Comparison of ENCODE assay signal across 14 mouse cellular contexts in genomic region chr19:10723084-10723483, GRCm38 (mm10). TPM values are rescaled to one million over a fixed set of nuclear protein-coding genes. Genes with fewer than 3 reads are reported as not detected.
DNase-seq lines count a peak whose midpoint lies in the region; ATAC-seq and TF ChIP-seq lines count a peak whose summit lies in the region.
"Had no signal": no experiment of that assay in that cellular context is flagged by ENCODE, and none has a peak within 500 bp of the region (broad histone marks: within the 10 kb centered on the region; RNA-seq: fewer than 3 reads in every experiment).

No protein-coding gene starts in this region.

- TF ChIP-seq POLR2A in cerebellum, adult 2 months (IDR thresholded peaks at IDR 0.05; ENCODE audit: borderline replicate concordance, insufficient read depth, low read length) = no peak

- no peaks in the 10 kb centered on the region for H3K36me3 ChIP-seq in heart, embryonic 16.5 days (ENCODE audit: control insufficient read depth, insufficient read depth)
- no peaks in the 10 kb centered on the region for H3K36me3 ChIP-seq in midbrain, embryonic 13.5 days

- TF ChIP-seq CTCF in cerebellum, adult 2 months (IDR thresholded peaks at IDR 0.05; ENCODE audit: borderline replicate concordance, insufficient read depth, low read depth, low read length) = no peak

- H3K27ac ChIP-seq in cerebellum, adult 2 months (ENCODE audit: insufficient read depth, low read length) = peak overlapping the region; percentile 93
- H3K27ac ChIP-seq in heart, embryonic 16.5 days (ENCODE audit: low read length) = no peak overlapping the region
- peak overlapping the region; percentile 66 for H3K27ac ChIP-seq in midbrain, embryonic 13.5 days

- H3K4me2 ChIP-seq in heart, embryonic 16.5 days (ENCODE audit: low read depth, low read length) = no peak overlapping the region
- 0 out of 2 replicates have a peak overlapping the region, but pooled peaks have one; percentile 11 for H3K4me2 ChIP-seq in midbrain, embryonic 13.5 days (replicated peaks)

- 6% methylated on average over 13 of the region's 13 CpGs for WGBS in cerebellum, adult 2 months
- WGBS in heart, embryonic 16.5 days = 14% methylated on average over 13 of the region's 13 CpGs
- WGBS in midbrain, embryonic 13.5 days = 17% methylated on average over 13 of the region's 13 CpGs

- H3K9ac ChIP-seq in heart, embryonic 16.5 days (ENCODE audit: low read length) = peak overlapping the region; percentile 30; the same call in 1 of the 2 replicates
- H3K9ac ChIP-seq in midbrain, embryonic 13.5 days (replicated peaks) = no peak overlapping the region
- H3K9ac ChIP-seq: liver, postnatal 0 days had no signal

- ATAC-seq in cerebellum, adult (ENCODE audit: insufficient number of reproducible peaks, low FRiP score, low TSS enrichment) = no peak
- no peak for ATAC-seq in heart, embryonic 16.5 days (replicated peaks; ENCODE audit: extremely low read depth, insufficient read depth, low FRiP score)
- ATAC-seq in midbrain, embryonic 13.5 days = no peak
- ATAC-seq in megakaryocyte progenitor cell, adult 5-6 weeks (replicated peaks; ENCODE audit: poor library complexity) = no peak
- ATAC-seq: liver, postnatal 0 days had no signal

- peak in 1 of 2 experiments; percentile 54 for DNase-seq in cerebellum, adult 2 months
- DNase-seq in heart, postnatal 10 days = no peak
- DNase-seq in brain, adult 2 months (ENCODE audit: low read depth, low spot score) = peak; percentile 58
- DNase-seq in adrenal gland, adult 18-20 months (ENCODE audit: low spot score in 2 of 2) = no peak
- DNase-seq: heart, postnatal 4 days; liver, postnatal 0 days had no signal

- H3K9me3 ChIP-seq in heart, embryonic 16.5 days (replicated peaks; ENCODE audit: control insufficient read depth, low read length) = no peaks in the 10 kb centered on the region
- H3K9me3 ChIP-seq in midbrain, embryonic 13.5 days = no peaks in the 10 kb centered on the region
- H3K9me3 ChIP-seq: megakaryocyte, embryonic 14.5 days had no signal

- H3K4me3 ChIP-seq in cerebellum, adult 2 months (replicated peaks; ENCODE audit: insufficient read depth, low read depth, low read length) = no peak overlapping the region
- no peak overlapping the region for H3K4me3 ChIP-seq in heart, embryonic 16.5 days (ENCODE audit: low read length)
- H3K4me3 ChIP-seq in midbrain, embryonic 13.5 days (replicated peaks) = no peak overlapping the region
- H3K4me3 ChIP-seq: megakaryocyte, embryonic 14.5 days had no signal

- H3K27me3 ChIP-seq in cerebellum, adult 2 months (ENCODE audit: control insufficient read depth, insufficient read depth, low read length) = no peaks in the 10 kb centered on the region
- H3K27me3 ChIP-seq in heart, embryonic 16.5 days (ENCODE audit: control insufficient read depth, insufficient read depth, low read length) = no peaks in the 10 kb centered on the region
- H3K27me3 ChIP-seq in midbrain, embryonic 13.5 days = no peaks in the 10 kb centered on the region

- intact Hi-C loops in heart, postnatal 10 days (cut with DNase I) = no loop called here

- peaks cover 77% of the 10 kb centered on the region for H3K4me1 ChIP-seq in cerebellum, adult 2 months (ENCODE audit: control insufficient read depth, insufficient read depth, low read length)
- H3K4me1 ChIP-seq in heart, embryonic 16.5 days (ENCODE audit: control insufficient read depth, insufficient read depth, low read length) = peaks cover 25% of the 10 kb centered on the region
- H3K4me1 ChIP-seq in midbrain, embryonic 13.5 days (replicated peaks) = peaks cover 39% of the 10 kb centered on the region

RNA-seq across cellular contexts. Expression of gene Cd5, which starts 15.7 kb away (rescaled TPM):
- polyA plus RNA-seq in cerebellum, adult 2 months (2012; rRNA removed) = 0.43 and 0.54 TPM in 2 replicates
- polyA plus RNA-seq in heart, embryonic 16.5 days (2015; fragmentation: Nextera tagmentation; extraction: Ambion mirVana) = 1.6 and 3.0 TPM in 2 replicates
- total RNA-seq in heart, postnatal 10 days (2021) = 1 to 10 TPM in 1 of 2 experiments, under 1 TPM in 1; 0.87 to 1.1 TPM
- polyA plus RNA-seq in midbrain, embryonic 13.5 days (2015; fragmentation: Nextera tagmentation; extraction: Ambion mirVana) = 0.24 TPM in 2 replicates
- total RNA-seq in megakaryocyte progenitor cell, adult 5-6 weeks (2015) = 0.05 TPM in 1 of 2 replicates, not detected in the other
- total RNA-seq in megakaryocyte progenitor cell, adult 5-6 weeks (2017) = 0.61 TPM in 1 of 2 replicates, not detected in the other
- under 1 TPM in 1 of 2 experiments, not detected in 1; 0.38 TPM for total RNA-seq in adrenal gland, adult 18-20 months (2021)
- total RNA-seq: gastrocnemius, adult 18-20 months; left cerebral cortex, postnatal 25 days had no signal

RNA-seq across cellular contexts. Expression of gene Vps37c, which starts 34.5 kb away (rescaled TPM):
- 30.6 and 31.4 TPM in 2 replicates for polyA plus RNA-seq in cerebellum, adult 2 months (2012; rRNA removed)
- 29.3 and 30.4 TPM in 2 replicates for polyA plus RNA-seq in heart, embryonic 16.5 days (2015; fragmentation: Nextera tagmentation; extraction: Ambion mirVana)
- total RNA-seq in heart, postnatal 10 days (2021) = 10 to 100 TPM; 23.3 to 27.1 TPM
- polyA plus RNA-seq in midbrain, embryonic 13.5 days (2015; fragmentation: Nextera tagmentation; extraction: Ambion mirVana) = 33.1 and 35.5 TPM in 2 replicates
- 17.6 and 21.0 TPM in 2 replicates for total RNA-seq in megakaryocyte progenitor cell, adult 5-6 weeks (2015)
- total RNA-seq in megakaryocyte progenitor cell, adult 5-6 weeks (2017) = 14.7 and 15.2 TPM in 2 replicates
- 10 to 100 TPM; 19.3 to 26.8 TPM for total RNA-seq in adrenal gland, adult 18-20 months (2021)

RNA-seq across cellular contexts. Expression of gene Pga5, which starts 45.2 kb away (rescaled TPM):
- not detected in 2 replicates for polyA plus RNA-seq in cerebellum, adult 2 months (2012; rRNA removed)
- polyA plus RNA-seq in heart, embryonic 16.5 days (2015; fragmentation: Nextera tagmentation; extraction: Ambion mirVana) = not detected in 2 replicates
- total RNA-seq in heart, postnatal 10 days (2021) = not detected
- polyA plus RNA-seq in midbrain, embryonic 13.5 days (2015; fragmentation: Nextera tagmentation; extraction: Ambion mirVana) = not detected in 2 replicates
- not detected in 2 replicates for total RNA-seq in megakaryocyte progenitor cell, adult 5-6 weeks (2015)
- total RNA-seq in megakaryocyte progenitor cell, adult 5-6 weeks (2017) = not detected in 2 replicates
- total RNA-seq in adrenal gland, adult 18-20 months (2021) = not detected
- total RNA-seq: gastrocnemius, adult 18-20 months; heart, postnatal 4 days; left cerebral cortex, postnatal 25 days had no signal
- polyA plus RNA-seq: neural tube, embryonic 14.5 days had no signal
